Mouse (Mus musculus) CD4-positive helper T cell, adult 2 months (primary cell): Measurements from ENCODE around the gene H2-M2.
"Not testable (repeated sequence)": the region's sequence is repeated elsewhere in the genome, so short reads cannot be mapped to it uniquely, and the experiment has no call there.

Experiments
- DNase-seq: peaks from one replicate; pipeline ENCODE4 v3.0.0-alpha.2; 2012; ENCODE audit warnings: low read depth, missing footprints, low spot score

The H2-M2 gene

GRCm38 (mm10) chr17:37483452-37483851, at the start of gene H2-M2:
H2-M2 (minus strand) TSS chr17:37483552.
- DNase-seq: no peak

- DNase-seq: not testable (repeated sequence)
Observed at GRCm38 (mm10) chr17:37525427-37525826, 42.1 kb upstream of the H2-M2 start.

- DNase-seq: not testable (repeated sequence)
Observed at GRCm38 (mm10) chr17:37524612-37525011, 41.3 kb upstream of the H2-M2 start.

- DNase-seq: no peak
Observed at GRCm38 (mm10) chr17:37507730-37508129, 24.4 kb upstream of the H2-M2 start, which contains the start of gene Olfr111. Olfr111 (plus strand) TSS chr17:37508030.

- DNase-seq: no peak
Observed at GRCm38 (mm10) chr17:37491930-37492518, 8.7 kb upstream of the H2-M2 start, which contains the start of gene Olfr110. Olfr110 (plus strand) TSS chr17:37492468.

GRCm38 (mm10) chr17:37458616-37459015, 24.7 kb downstream of the H2-M2 start, which contains the start of gene Olfr109:
Olfr109 (plus strand) TSS chr17:37458916.
- DNase-seq: no peak

GRCm38 (mm10) chr17:37445180-37445579, 38.2 kb downstream of the H2-M2 start, which contains the start of gene Olfr108:
Olfr108 (plus strand) TSS chr17:37445480.
- no peak for DNase-seq
